26 mouse cellular contexts compared by ENCODE assay signal in genomic region chr2:10558816-10559215, GRCm38 (mm10).
"Had no signal": no experiment of that assay in that cellular context is flagged by ENCODE, and none has a peak within 500 bp of the region (broad histone marks: within the 10 kb centered on the region; RNA-seq: fewer than 3 reads in every experiment).

No protein-coding gene starts in this region.

- DNase-seq: gastrocnemius, postnatal 10 days; gastrocnemius, postnatal 25 days; heart, adult 18-20 months; heart, postnatal 10 days; heart, postnatal 4 days; kidney, adult 18-20 months; kidney, adult 8-10 months; kidney, postnatal 10 days; kidney, postnatal 25 days; kidney, postnatal 4 days; liver; liver, embryonic 13.5 days; liver, postnatal 0 days had no signal

- H3K4me3 ChIP-seq: heart, embryonic 10.5 days; heart, embryonic 12.5 days; hindbrain, embryonic 10.5 days; hindbrain, embryonic 12.5 days; intestine, embryonic 15.5 days; layer of hippocampus, adult 2 months; limb, embryonic 10.5 days; limb, embryonic 12.5 days; liver, embryonic 13.5 days; liver, embryonic 15.5 days had no signal

- H3K27ac ChIP-seq: heart, embryonic 10.5 days; hindbrain, embryonic 10.5 days; hindbrain, embryonic 12.5 days; hindbrain, embryonic 14.5 days; intestine, embryonic 15.5 days; layer of hippocampus, adult 2 months; limb, embryonic 10.5 days; limb, embryonic 12.5 days; liver, embryonic 13.5 days; liver, embryonic 15.5 days had no signal

- ATAC-seq: hindbrain, embryonic 16.5 days; inflammation-experienced regulatory T-cells, adult 6 months; intestine, embryonic 15.5 days; intestine, postnatal 0 days; liver, postnatal 0 days had no signal
